Mouse (Mus musculus) gastrocnemius, postnatal 36 days (tissue): Measurements from ENCODE around the gene Urb2. TPM values are rescaled to one million over a fixed set of nuclear protein-coding genes. Genes with fewer than 3 reads are reported as not detected.
"Not testable (repeated sequence)": the region's sequence is repeated elsewhere in the genome, so short reads cannot be mapped to it uniquely, and the experiment has no call there.

ENCODE experiments used
- DNase-seq, 2 experiments: peaks; one replicate each; pipeline ENCODE4 v3.0.0; 2022
- intact Hi-C: fragments of 180-260 bp; cut with DNase I; formaldehyde crosslinking; loops from one replicate; pipeline ENCODE4 v1.15.1; 2025
- total RNA-seq, 2 experiments: library from RNA; stranded (reverse); gene quantifications; 2 replicates each; pipeline ENCODE4 v1.2.3; 2021

Gene Urb2
- total RNA-seq, 2 experiments from 2014 or later, result 5.4 to 5.8 TPM

DNA sequence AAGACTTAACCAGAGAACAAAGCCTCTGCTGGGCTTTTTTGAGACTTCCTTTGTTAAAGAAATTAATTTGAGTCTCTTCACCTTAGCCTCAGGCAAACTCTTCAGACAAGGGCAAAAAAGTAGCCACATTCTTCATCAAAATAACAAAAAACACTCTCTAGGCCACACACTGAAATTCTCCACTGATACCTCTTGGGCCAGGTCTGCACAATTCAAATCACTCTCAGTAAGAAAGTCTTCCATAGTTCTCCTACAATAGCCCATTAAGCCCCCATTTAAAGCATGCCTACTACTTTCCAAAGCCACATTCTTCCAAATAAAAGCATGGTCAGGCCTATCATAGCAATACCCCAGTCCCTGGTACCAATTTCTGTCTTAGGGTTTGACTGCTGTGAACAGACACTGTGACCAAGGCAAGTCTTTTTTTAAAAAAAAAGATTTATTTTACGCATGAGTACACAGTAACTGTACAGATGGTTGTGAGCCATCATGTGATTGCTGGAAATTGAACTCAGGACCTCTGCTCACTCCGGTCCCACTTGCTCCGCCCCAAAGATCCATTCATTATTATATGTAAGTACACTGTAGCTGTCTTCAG, 9.2 kb upstream of the Urb2 start:
- no peak for DNase-seq
- intact Hi-C loops, result no loop called here

DNA sequence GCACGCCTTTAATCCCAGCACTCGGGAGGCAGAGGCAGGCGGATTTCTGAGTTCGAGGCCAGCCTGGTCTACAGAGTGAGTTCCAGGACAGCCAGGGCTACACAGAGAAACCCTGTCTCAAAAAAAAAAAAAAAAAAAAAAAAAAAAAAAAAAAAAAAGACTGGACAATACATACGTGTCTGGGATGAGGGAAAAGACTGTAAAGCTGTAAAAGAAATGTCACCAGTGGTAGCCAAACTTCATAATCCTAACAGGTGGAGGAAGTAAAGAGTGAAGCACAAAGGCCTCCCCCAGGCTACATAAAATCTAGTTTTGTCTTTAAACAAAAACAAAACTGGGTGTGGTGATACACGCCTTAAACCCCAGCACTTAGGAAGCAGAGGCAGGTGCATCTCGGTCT, 7.0 kb upstream of the Urb2 start:
- intact Hi-C loops, result not testable (repeated sequence)

DNA sequence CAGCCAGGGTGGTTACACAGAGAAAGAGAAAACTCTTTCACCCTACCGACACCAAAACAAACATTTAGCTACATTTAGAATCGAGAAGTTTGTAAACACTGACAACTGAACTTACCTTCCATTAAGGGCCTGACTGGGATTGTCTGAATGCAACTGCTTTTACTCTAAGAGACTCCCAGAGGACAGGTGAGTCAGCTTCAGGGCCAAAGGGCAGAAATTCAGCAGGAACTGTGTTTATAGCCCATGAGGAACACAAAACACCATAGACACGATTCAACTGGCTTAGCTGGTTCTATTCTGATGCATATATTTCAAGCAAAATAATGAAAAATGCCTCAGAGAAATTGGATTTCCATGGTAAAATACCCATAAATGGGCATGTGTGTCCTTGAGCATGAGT, 6.6 kb upstream of the Urb2 start:
- DNase-seq, result no peak

More for the DNA sequence above, 7.0 kb upstream of the Urb2 start:
- DNase-seq, result not testable (repeated sequence)

GRCm38 (mm10) chr8:124019782-124020181, 1.5 kb upstream of the Urb2 start:
- no peak for DNase-seq
- intact Hi-C loops, result no loop called here

More for the DNA sequence above, 6.6 kb upstream of the Urb2 start:
- intact Hi-C loops, result no loop called here

GRCm38 (mm10) chr8:124020439-124021236, 670 bp upstream of the Urb2 start:
- intact Hi-C loops, result no loop called here
- DNase-seq, result peak; percentile 11 to 31

DNA sequence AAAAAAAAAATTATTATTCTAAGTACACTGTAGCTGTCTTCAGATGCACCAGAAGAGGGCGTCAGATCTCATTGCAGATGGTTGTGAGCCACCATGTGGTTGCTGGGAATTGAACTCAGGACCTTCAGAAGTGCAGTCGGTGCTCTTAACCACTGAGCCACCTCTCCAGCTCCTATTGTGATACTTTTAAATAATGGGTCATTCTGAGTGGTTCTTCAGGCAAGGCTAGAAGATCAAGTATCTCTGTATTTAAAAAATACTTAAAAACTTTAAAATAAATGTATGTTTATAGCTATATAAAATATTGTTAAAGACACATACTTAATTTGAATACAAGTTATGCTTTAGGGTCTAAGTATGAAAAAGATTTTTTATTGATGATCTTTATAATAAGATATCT, 5.0 kb downstream of the Urb2 start:
- DNase-seq, intact Hi-C loops: not testable (repeated sequence)

GRCm38 (mm10) chr8:124027831-124028230, 6.5 kb downstream of the Urb2 start:
- intact Hi-C loops, result no loop called here
- DNase-seq, result no peak

GRCm38 (mm10) chr8:124033400-124033799, 12.1 kb downstream of the Urb2 start:
- DNase-seq, result no peak

DNA sequence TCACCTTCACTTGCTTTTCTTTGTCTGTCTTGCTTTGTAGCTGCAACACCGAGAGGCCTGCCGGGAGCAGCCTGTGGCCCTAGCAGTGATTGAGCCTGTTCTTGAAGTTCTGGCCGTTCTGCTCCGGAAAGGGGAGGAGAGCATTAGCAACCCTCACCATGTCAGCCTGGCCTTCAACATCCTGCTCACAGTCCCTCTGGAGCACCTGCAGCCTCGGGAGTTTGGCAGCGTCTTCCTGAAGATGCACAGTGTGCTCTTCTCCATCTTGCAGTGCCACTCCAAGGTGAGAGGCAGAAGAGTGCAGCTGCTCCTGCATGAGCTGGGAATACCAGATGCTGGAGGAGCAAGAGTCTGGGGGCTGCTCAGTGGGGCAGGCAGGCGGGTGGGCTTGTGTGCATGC, 16.8 kb downstream of the Urb2 start:
- no peak for DNase-seq
- intact Hi-C loops, result loop anchor here (10.0 kb wide), 1 partner anchor 63 kb away; no protein-coding TSS in a partner anchor

More at GRCm38 (mm10) chr8:124033400-124033799, 12.1 kb downstream of the Urb2 start:
- intact Hi-C loops, result loop anchor here (10.0 kb wide), 1 partner anchor 59 kb away; no protein-coding TSS in a partner anchor

DNA sequence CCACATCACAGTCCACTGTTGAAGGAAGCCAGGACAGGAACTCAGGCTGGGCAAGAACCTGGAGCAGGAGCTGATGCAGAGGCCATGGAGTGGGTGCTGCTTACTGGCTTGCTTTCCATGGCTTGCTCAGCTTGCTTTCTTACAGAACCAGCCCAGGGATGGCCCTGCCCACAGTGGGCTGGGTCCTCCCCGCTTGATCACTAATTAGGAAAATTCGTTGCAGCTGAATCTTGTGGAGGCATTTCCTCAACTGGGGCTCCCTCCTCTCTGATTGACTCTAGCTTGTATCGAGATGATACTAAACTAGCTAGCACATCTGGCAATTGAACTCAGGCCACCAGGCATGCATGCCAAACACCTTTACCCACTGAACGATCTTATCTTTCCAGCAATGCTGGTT, 18.0 kb downstream of the Urb2 start:
- DNase-seq, result no peak
- intact Hi-C loops, result loop anchor here (10.0 kb wide), 1 partner anchor 65 kb away; no protein-coding TSS in a partner anchor

DNA sequence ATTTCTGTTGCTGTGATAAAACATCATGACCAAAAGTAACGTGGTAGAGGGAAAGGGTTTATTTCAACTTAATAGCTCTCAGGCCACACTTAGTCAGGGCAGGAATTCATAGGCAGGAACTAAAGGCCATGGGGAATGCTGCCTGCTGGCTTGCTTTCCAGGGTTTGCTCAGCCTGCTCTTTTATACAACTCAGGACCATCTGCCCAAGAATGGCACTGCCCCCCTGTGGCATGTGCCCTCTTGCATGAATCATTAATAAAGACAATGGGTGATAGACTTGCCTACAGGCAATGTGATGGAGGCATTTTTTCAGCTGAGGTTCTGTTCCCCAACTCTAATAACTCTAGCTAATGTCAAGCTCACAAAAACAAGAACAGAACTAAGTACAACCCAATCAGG, 20.9 kb downstream of the Urb2 start:
- no peak for DNase-seq
- intact Hi-C loops, result no loop called here

DNA sequence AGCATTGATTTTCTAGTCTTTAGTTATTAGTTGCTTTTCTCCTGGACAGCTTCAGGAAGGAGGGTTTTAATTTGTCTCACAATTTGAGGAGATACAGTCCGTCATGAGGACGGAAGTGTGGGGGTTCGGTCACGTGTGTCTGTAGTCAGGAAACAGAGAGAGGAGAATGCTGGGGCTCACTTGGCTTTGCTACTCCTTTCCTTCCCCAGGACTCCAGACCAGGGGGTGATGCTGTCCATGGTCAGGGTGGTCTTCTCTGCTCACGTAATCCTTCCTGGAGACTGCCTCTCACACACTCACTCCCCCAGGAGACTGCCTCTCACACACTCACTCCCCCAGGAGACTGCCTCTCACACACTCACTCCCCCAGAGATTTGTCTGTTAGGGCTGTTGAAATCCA, 23.1 kb downstream of the Urb2 start:
- no peak for DNase-seq
- intact Hi-C loops, result no loop called here

DNA sequence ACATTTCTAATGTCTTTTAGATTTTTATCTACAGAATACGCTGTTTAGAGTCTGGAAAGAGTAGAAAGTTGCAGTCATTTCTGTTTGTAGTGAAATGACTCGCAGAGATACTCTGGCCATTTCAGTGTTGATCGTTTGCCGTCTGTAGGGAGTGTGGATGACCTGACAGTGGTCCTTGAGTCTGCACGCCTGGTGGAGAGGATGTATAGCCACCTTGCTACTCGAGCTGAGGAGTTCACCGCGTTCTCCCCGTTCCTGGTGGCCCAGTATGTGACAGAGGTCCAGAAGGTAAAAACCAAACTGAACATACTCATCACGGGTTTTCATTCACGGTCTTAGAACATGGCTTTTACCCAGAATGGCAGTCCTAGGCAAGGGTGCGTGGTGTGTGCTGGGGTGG, 23.6 kb downstream of the Urb2 start:
- intact Hi-C loops, result no loop called here
- no peak for DNase-seq

DNA sequence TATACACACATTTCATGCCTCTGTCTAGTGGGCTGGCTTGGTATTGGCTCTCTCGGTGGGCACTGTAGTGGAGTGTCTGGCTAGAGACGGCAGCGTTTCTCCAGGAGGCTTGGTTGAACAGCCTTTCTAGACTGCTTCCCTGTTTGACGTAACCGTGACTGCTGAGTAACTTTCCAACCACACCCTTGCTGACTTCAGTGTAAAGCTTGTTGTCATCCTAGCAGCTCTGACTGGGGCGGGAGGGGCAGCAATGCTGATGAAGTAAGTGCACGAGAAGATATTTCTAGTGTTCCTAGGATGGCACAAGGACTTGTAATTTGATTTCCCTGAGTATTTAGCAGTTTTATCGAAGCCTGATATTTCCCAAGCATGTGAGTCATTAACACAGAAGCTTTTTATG, 24.5 kb downstream of the Urb2 start:
- intact Hi-C loops, result no loop called here
- DNase-seq, result no peak

- DNase-seq, result peak; percentile 54 to 70
- intact Hi-C loops, result loop anchor here (1.0 to 5.0 kb wide), 2 partner anchors 180 to 295 kb away; partner anchors contain the start of gene Galnt2
Measured at GRCm38 (mm10) chr8:124052110-124052509, 30.8 kb downstream of the Urb2 start.

DNA sequence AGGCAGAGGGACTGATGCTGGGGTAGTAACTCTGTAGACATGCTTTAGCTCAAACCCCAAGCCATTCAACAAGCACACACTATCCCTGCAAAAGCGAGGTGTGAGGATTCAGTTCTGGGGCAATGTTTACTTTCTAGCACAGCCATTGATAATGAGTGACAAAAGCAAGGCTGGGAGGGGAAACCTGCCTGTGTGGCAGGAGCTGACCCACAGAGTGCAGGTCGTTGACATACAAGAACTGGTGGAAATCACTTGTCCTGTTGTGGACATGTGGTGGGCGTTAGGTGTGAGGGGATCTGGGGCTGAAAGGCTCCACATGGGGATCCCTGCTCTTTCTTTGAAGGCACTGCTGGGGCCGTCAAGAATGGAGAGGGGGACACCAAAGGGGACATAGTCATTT, 31.3 kb downstream of the Urb2 start:
- DNase-seq, result no peak
- intact Hi-C loops, result loop anchor here (1.0 to 5.0 kb wide), 2 partner anchors 180 to 295 kb away; partner anchors contain the start of gene Galnt2

DNA sequence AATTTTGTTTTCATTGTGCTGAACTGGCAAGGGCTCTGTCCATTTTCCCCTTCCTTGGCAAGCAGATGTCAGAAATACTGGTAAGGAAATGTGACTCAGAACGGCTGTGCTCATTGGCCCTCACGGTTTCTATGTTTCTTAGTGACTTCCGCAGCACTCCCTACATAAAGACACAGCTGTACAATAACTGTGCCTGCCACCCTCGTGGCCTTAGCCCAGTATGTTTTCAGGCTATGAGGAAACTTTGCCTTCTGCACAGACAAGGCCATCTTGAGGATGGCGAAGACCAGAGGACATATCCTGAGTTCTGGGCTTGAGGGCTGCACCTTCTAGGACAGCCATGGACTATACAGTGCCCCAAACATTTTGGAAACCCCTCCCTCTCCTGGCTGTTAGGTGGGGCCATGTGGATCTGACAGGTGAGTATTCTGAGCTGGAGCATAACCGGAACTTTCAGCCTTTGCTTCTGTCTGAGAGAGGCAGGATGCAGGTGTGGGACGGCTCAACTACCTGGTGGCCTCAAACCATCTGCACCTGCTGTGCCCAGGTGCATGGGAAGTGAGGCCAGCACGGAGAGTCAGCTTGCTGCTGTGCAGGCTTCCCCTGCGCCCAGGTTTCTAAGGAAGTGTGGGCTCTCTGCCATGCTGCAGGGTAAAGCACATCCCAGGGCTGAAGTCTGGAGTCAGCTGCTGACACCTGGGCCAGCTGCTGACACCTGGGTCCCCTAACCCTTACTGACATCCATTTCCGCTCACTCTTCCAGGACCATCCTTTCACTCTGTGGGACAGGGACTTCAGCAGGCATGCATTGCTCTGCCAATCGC, 35.7 kb downstream of the Urb2 start:
- intact Hi-C loops, result no loop called here
- no peak for DNase-seq

DNA sequence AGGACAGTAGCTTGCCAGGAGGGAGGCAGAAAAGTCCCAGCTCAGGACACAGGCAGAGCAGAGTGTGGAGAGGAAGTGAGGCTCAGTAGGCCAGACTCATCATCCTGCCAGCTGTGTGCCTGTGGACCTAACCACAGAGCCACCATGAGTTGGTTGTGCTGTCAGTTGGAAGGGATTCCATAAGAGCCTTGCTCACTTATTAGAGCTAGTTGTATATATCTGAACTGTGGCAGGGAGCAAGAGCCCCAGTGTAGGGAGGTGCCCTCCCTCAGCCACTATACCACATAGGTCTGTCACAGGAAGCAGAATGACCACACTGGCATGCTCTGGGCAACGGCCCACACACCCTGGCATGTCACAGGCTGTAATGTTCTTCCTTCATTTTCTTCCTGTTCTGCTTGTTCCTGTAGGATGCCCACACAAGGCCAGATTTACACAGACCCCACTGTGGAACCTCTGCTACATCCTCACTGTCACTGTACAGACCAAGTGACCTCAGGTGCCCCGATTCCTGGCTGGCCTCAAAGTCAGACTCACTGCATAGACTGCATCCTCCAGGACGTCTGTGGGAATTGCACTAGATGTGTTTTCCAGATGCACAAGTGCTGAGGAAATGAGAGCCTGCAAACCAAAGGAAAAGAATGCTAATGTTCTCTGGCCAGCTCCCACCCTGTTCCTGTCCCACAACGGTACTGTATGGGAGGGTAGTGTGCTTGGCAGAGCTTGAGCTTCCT, 45.2 kb downstream of the Urb2 start:
- intact Hi-C loops, result no loop called here
- peak in 1 of 2 experiments; percentile 27 for DNase-seq

- intact Hi-C loops, result no loop called here
- no peak for DNase-seq
Measured at GRCm38 (mm10) chr8:124067059-124067750, 45.9 kb downstream of the Urb2 start.
